Mouse (Mus musculus) forebrain, postnatal 0 days (tissue): ENCODE measurements around the gene Ppp1r16b. TPM values are rescaled to one million over a fixed set of nuclear protein-coding genes. Genes with fewer than 3 reads are reported as not detected.

Source experiments
- ATAC-seq: fragments of 200-750 bp; cut with Nextera tagmentation; 2 replicates; pipeline ENCODE4 v1.8.0; 2017; ENCODE audit warnings: mild to moderate bottlenecking, moderate library complexity
- DNase-seq: peaks from one replicate; pipeline ENCODE4 v3.0.0-alpha.2; 2015
- H3K27ac ChIP-seq: fragments of 300-500 bp; sonication (generic); 2 replicates; pipeline ENCODE4 v1.5.1; 2014; ENCODE audit warnings: low read depth, mild to moderate bottlenecking, antibody characterized with exemption, low read length, moderate library complexity, mixed read lengths
- H3K27me3 ChIP-seq: fragments of 300-500 bp; sonication (generic); 2 replicates; pipeline ENCODE4 v1.6.1; 2014; ENCODE audit warnings: mild to moderate bottlenecking, low read length, mixed read lengths; ENCODE audit not compliant: insufficient read depth
- H3K36me3 ChIP-seq: fragments of 300-500 bp; sonication (generic); 2 replicates; pipeline ENCODE4 v1.6.1; 2014; ENCODE audit warnings: mild to moderate bottlenecking, moderate library complexity; ENCODE audit not compliant: insufficient read depth
- H3K4me1 ChIP-seq: fragments of 300-500 bp; sonication (generic); 2 replicates; pipeline ENCODE4 v1.6.1; 2014; ENCODE audit warnings: antibody characterized with exemption; ENCODE audit not compliant: insufficient read depth
- H3K4me2 ChIP-seq: fragments of 300-500 bp; sonication (generic); 2 replicates; pipeline ENCODE4 v1.6.1; 2014; ENCODE audit warnings: low read depth, mild to moderate bottlenecking, moderate library complexity
- H3K4me3 ChIP-seq: fragments of 300-500 bp; sonication (generic); 2 replicates; pipeline ENCODE4 v1.5.1; 2014; ENCODE audit warnings: low read depth, low read length, mixed read lengths
- H3K9ac ChIP-seq: fragments of 300-500 bp; sonication (generic); 2 replicates; pipeline ENCODE4 v1.6.1; 2014; ENCODE audit warnings: mild to moderate bottlenecking
- H3K9me3 ChIP-seq: fragments of 300-500 bp; sonication (generic); 2 replicates; pipeline ENCODE4 v1.6.1; 2016; ENCODE audit warnings: low read length
- CTCF ChIP-seq: sonication (generic); IDR thresholded peaks from 2 replicates; pipeline ENCODE4 v1.5.1; 2016; ENCODE audit warnings: antibody characterized with exemption, control low read depth, low read depth
- WGBS: fragments of 180-500 bp; shearing (Covaris S2); extraction: QIAGEN DNeasy Blood & Tissue Kit; methylation state at CpG from one replicate; pipeline ENCODE4 v1.1.7; 2014; 5-methylcytosine and 5-hydroxymethylcytosine counted together
- polyA plus RNA-seq: library from polyadenylated mRNA; unstranded; fragments of >200 nt; fragmentation: Nextera tagmentation; extraction: Ambion mirVana; gene quantifications from 2 replicates; pipeline ENCODE4 v1.2.1, GENCODE M21; 2015
- total RNA-seq: library from RNA; depleted of rRNA; stranded (reverse); fragments of >200 nt; gene quantifications from 2 replicates; pipeline ENCODE4 v1.2.3, GENCODE M21; 2014

Gene Ppp1r16b
- total and polyA plus RNA-seq, 2 experiments from 2014 or later = 25.2 to 28.4 TPM

GRCm38 (mm10) chr2:158739113-158739512, 73.9 kb downstream of the Ppp1r16b start:
- no peaks in the 10 kb centered on the region for H3K9me3 ChIP-seq
- ATAC-seq = no peak
- TF ChIP-seq CTCF = no peak
- no peaks in the 10 kb centered on the region for H3K27me3 ChIP-seq
- no peak overlapping the region for H3K4me2 ChIP-seq
- H3K9ac ChIP-seq = no peak overlapping the region
- no peak overlapping the region for H3K4me3 ChIP-seq
- 83% methylated on average over 3 of the region's 3 CpGs for WGBS
- DNase-seq = no peak
- peaks cover 12% of the 10 kb centered on the region; the same call in 1 of the 2 replicates for H3K36me3 ChIP-seq
- 0 out of 2 replicates have a peak, but pooled peaks cover 4% of the 10 kb centered on the region for H3K4me1 ChIP-seq
- H3K27ac ChIP-seq = no peak overlapping the region

- no peak overlapping the region for H3K4me3 ChIP-seq
Measured at GRCm38 (mm10) chr2:158741011-158741501, 75.9 kb downstream of the Ppp1r16b start.

GRCm38 (mm10) chr2:158742431-158742830, 77.2 kb downstream of the Ppp1r16b start:
- no peak for DNase-seq
- 77% methylated on average over 5 of the region's 5 CpGs for WGBS
- Histone ChIP-seq H3K4me1 (no peaks in the 10 kb centered on the region), H3K4me3 (no peak overlapping the region), H3K27ac (no peak overlapping the region), H3K9ac (no peak overlapping the region), H3K9me3 (no peaks in the 10 kb centered on the region), H3K27me3 (no peaks in the 10 kb centered on the region), H3K4me2 (no peak overlapping the region), H3K36me3 (peaks cover 12% of the 10 kb centered on the region; the same call in 1 of the 2 replicates)
- ATAC-seq = no peak
- TF ChIP-seq CTCF = no peak; the same call in 1 of the 2 replicates

More at GRCm38 (mm10) chr2:158741011-158741501, 75.9 kb downstream of the Ppp1r16b start:
- TF ChIP-seq CTCF = no peak
- Histone ChIP-seq H3K27ac (no peak overlapping the region), H3K36me3 (peaks cover 12% of the 10 kb centered on the region; the same call in 1 of the 2 replicates), H3K4me2 (no peak overlapping the region), H3K9ac (no peak overlapping the region), H3K27me3 (no peaks in the 10 kb centered on the region), H3K9me3 (no peaks in the 10 kb centered on the region), H3K4me1 (no peaks in the 10 kb centered on the region)
- 45% methylated on average over 9 of the region's 9 CpGs for WGBS
- DNase-seq (no peak), ATAC-seq (0 out of 2 replicates have a peak, but pooled peaks have one; percentile 6)

- H3K9me3 ChIP-seq = no peaks in the 10 kb centered on the region
- 86% methylated on average over 11 of the region's 11 CpGs for WGBS
- peaks cover 12% of the 10 kb centered on the region; the same call in 1 of the 2 replicates for H3K36me3 ChIP-seq
- no peak for TF ChIP-seq CTCF
- DNase-seq (no peak), ATAC-seq (no peak)
- H3K4me1 ChIP-seq = no peaks in the 10 kb centered on the region
- H3K4me2 ChIP-seq = no peak overlapping the region
- no peaks in the 10 kb centered on the region for H3K27me3 ChIP-seq
- H3K27ac ChIP-seq = no peak overlapping the region
- H3K4me3 ChIP-seq = no peak overlapping the region
- H3K9ac ChIP-seq = no peak overlapping the region
Measured at GRCm38 (mm10) chr2:158743518-158744141, 78.4 kb downstream of the Ppp1r16b start.

- DNase-seq (peak; percentile 81), ATAC-seq (peak; percentile 81)
- no peak overlapping the region for H3K4me2 ChIP-seq
- no peaks in the 10 kb centered on the region for H3K27me3 ChIP-seq
- no peaks in the 10 kb centered on the region for H3K4me1 ChIP-seq
- no peak overlapping the region for H3K9ac ChIP-seq
- H3K27ac ChIP-seq = no peak overlapping the region
- no peak overlapping the region for H3K4me3 ChIP-seq
- H3K9me3 ChIP-seq = no peaks in the 10 kb centered on the region
- WGBS = 16% methylated on average over 2 of the region's 2 CpGs
- H3K36me3 ChIP-seq = peaks cover 12% of the 10 kb centered on the region; the same call in 1 of the 2 replicates
- TF ChIP-seq CTCF = peak; percentile 89
Measured at GRCm38 (mm10) chr2:158745049-158745482, 79.9 kb downstream of the Ppp1r16b start.

- WGBS = 68% methylated on average over 11 of the region's 11 CpGs
- H3K9ac ChIP-seq = no peak overlapping the region
- ATAC-seq = no peak
- DNase-seq = no peak
- TF ChIP-seq CTCF = no peak
- no peaks in the 10 kb centered on the region for H3K27me3 ChIP-seq
- no peaks in the 10 kb centered on the region for H3K4me1 ChIP-seq
- H3K4me2 ChIP-seq = no peak overlapping the region
- no peak overlapping the region for H3K27ac ChIP-seq
- peaks cover 18% of the 10 kb centered on the region for H3K36me3 ChIP-seq
- H3K4me3 ChIP-seq = no peak overlapping the region
- H3K9me3 ChIP-seq = no peaks in the 10 kb centered on the region
Measured at GRCm38 (mm10) chr2:158746164-158746563, 81.0 kb downstream of the Ppp1r16b start.

- 83% methylated on average over 9 of the region's 9 CpGs for WGBS
- Histone ChIP-seq H3K27ac (no peak overlapping the region), H3K4me1 (no peaks in the 10 kb centered on the region), H3K4me2 (no peak overlapping the region), H3K4me3 (no peak overlapping the region), H3K9me3 (no peaks in the 10 kb centered on the region), H3K36me3 (peaks cover 17% of the 10 kb centered on the region; the same call in 1 of the 2 replicates), H3K9ac (no peak overlapping the region), H3K27me3 (no peaks in the 10 kb centered on the region)
- no peak for DNase-seq
- no peak for TF ChIP-seq CTCF
- ATAC-seq = no peak
Measured at GRCm38 (mm10) chr2:158749366-158749765, 84.2 kb downstream of the Ppp1r16b start.
